Mouse (Mus musculus): Measurements from ENCODE around the gene Ucp3. TPM values are rescaled to one million over a fixed set of nuclear protein-coding genes. Genes with fewer than 3 reads are reported as not detected.

The Ucp3 gene
- total and polyA plus RNA-seq, 3 experiments, result 0.13 TPM; not detected in 2

GRCm38 (mm10) chr7:100501027-100501843 is 28.4 kb downstream of the Ucp3 start (continued):
- TF ChIP-seq NRF1 (IDR thresholded peaks at IDR 0.05; ENCODE audit: low read depth, low read length) (no peak), ETS1 (conservative IDR thresholded peaks at IDR 0.05; ENCODE audit: low read depth, low read length) (no peak), RCOR1 (conservative IDR thresholded peaks at IDR 0.05; ENCODE audit: low read depth, low read length) (no peak), UBTF (IDR thresholded peaks at IDR 0.05; ENCODE audit: low read depth, low read length) (no peak), JUN (IDR thresholded peaks at IDR 0.05; ENCODE audit: insufficient read depth, low read depth, low read length) (no peak), KAT2A (IDR thresholded peaks at IDR 0.05; ENCODE audit: insufficient replicate concordance, low read length) (no peak), IRF4 (IDR thresholded peaks at IDR 0.05; ENCODE audit: low read depth, low read length) (no peak)

- Histone ChIP-seq H3K9me3 (replicated peaks; ENCODE audit: low read length) (no peaks in the 10 kb centered on the region), H3K4me1 (ENCODE audit: control insufficient read depth in 1 of 2, insufficient read depth in 2 of 2) (peaks cover 21 to 94% of the 10 kb centered on the region in 2 experiments), H3K27me3 (replicated peaks) (no peaks in the 10 kb centered on the region), H3K36me3 (replicated peaks in 1 of 2; ENCODE audit: control insufficient read depth in 1 of 2, insufficient read depth in 1 of 2, low read length in 1 of 2) (peaks cover 41 to 83% of the 10 kb centered on the region in 2 experiments), H3K27ac (ENCODE audit: insufficient read depth, low read depth) (peak overlapping the region; percentile 62; the same call in 1 of the 2 replicates), H3K4me2 (ENCODE audit: insufficient read depth, low read depth, poor library complexity, severe bottlenecking) (no peak overlapping the region), H3K4me3 (replicated peaks in 1 of 3; ENCODE audit: low read depth in 2 of 3, low read length in 2 of 3, poor library complexity in 1 of 3) (no peak overlapping the region), H3K79me2 (replicated peaks; ENCODE audit: control insufficient read depth, extremely low read depth, insufficient read depth, poor library complexity, severe bottlenecking) (no peaks in the 10 kb centered on the region), H3K9ac (ENCODE audit: insufficient read depth, low read depth) (no peak overlapping the region)
- in situ Hi-C loops (cut with MboI; ENCODE audit: low pct_ligation_motif_present, low pct_unique_long_range_greater_than_20kb, low sequenced_read_pairs), result no loop called here
- peak; percentile 29 for DNase-seq (ENCODE audit: extremely low read depth)
- dilution Hi-C loops (cut with MboI; ENCODE audit: extremely low pct_ligation_motif_present, extremely low pct_unique_long_range_greater_than_20kb, low sequenced_read_pairs), result no loop called here
- no peak for TF ChIP-seq MXI1 (IDR thresholded peaks at IDR 0.05; ENCODE audit: low read depth, low read length)
- TF ChIP-seq CHD2 (IDR thresholded peaks at IDR 0.05; ENCODE audit: low read length), result peak; percentile 27
- TF ChIP-seq ZMIZ1 (IDR thresholded peaks at IDR 0.05; ENCODE audit: low read depth, low read length), result peak; percentile 85
- TF ChIP-seq POLR2AphosphoS2 (IDR thresholded peaks at IDR 0.05; ENCODE audit: low read depth, low read length), result 0 out of 2 replicates have a peak, but pooled peaks have one; percentile 15
These were observed 29.1 kb downstream of the Ucp3 start for GRCm38 (mm10) chr7:100501844-100502373.

- in situ Hi-C loops (cut with MboI; ENCODE audit: low pct_ligation_motif_present, low pct_unique_long_range_greater_than_20kb, low sequenced_read_pairs), result no loop called here
These were observed 29.7 kb downstream of the Ucp3 start for GRCm38 (mm10) chr7:100502374-100502922.

More at GRCm38 (mm10) chr7:100502374-100502922, 29.7 kb downstream of the Ucp3 start:
- dilution Hi-C loops (cut with MboI; ENCODE audit: extremely low pct_ligation_motif_present, extremely low pct_unique_long_range_greater_than_20kb, low sequenced_read_pairs), result no loop called here
- Histone ChIP-seq H3K4me1 (ENCODE audit: control insufficient read depth in 1 of 2, insufficient read depth in 2 of 2) (peaks cover 19 to 92% of the 10 kb centered on the region in 2 experiments), H3K36me3 (replicated peaks in 1 of 2; ENCODE audit: control insufficient read depth in 1 of 2, insufficient read depth in 1 of 2, low read length in 1 of 2) (peaks cover 36 to 81% of the 10 kb centered on the region in 2 experiments), H3K9ac (ENCODE audit: insufficient read depth, low read depth) (no peak overlapping the region), H3K9me3 (replicated peaks; ENCODE audit: low read length) (no peaks in the 10 kb centered on the region), H3K27ac (ENCODE audit: insufficient read depth, low read depth) (peak overlapping the region; percentile 62), H3K4me2 (ENCODE audit: insufficient read depth, low read depth, poor library complexity, severe bottlenecking) (no peak overlapping the region), H3K79me2 (replicated peaks; ENCODE audit: control insufficient read depth, extremely low read depth, insufficient read depth, poor library complexity, severe bottlenecking) (no peaks in the 10 kb centered on the region), H3K27me3 (replicated peaks) (no peaks in the 10 kb centered on the region), H3K4me3 (replicated peaks in 1 of 3; ENCODE audit: low read depth in 2 of 3, low read length in 2 of 3, poor library complexity in 1 of 3) (no peak overlapping the region)
- DNase-seq (ENCODE audit: extremely low read depth), result peak; percentile 38
- TF ChIP-seq ELF1 (IDR thresholded peaks at IDR 0.05; ENCODE audit: low read depth, low read length), result peak; percentile 13; the same call in 1 of the 2 replicates
- peak; percentile 91 for TF ChIP-seq POLR2AphosphoS2 (IDR thresholded peaks at IDR 0.05; ENCODE audit: low read depth, low read length)
- peak; percentile 31 for TF ChIP-seq ZMIZ1 (IDR thresholded peaks at IDR 0.05; ENCODE audit: low read depth, low read length)
- TF ChIP-seq CHD1 (IDR thresholded peaks at IDR 0.05; ENCODE audit: low read depth, low read length), result no peak
- no peak for TF ChIP-seq BHLHE40 (IDR thresholded peaks at IDR 0.05; ENCODE audit: low read depth, low read length)
- TF ChIP-seq NELFE (IDR thresholded peaks at IDR 0.05; ENCODE audit: low read depth, low read length), result no peak
- TF ChIP-seq CHD2 (IDR thresholded peaks at IDR 0.05; ENCODE audit: low read length), result peak; percentile 10; the same call in 1 of the 2 replicates
